Mouse (Mus musculus) myocyte (in vitro differentiated cells): ENCODE results near the gene G6pc2.

Source experiments
- MAX ChIP-seq: IDR thresholded peaks from one replicate; pipeline ENCODE4 v1.6.1; 2011; ENCODE audit warnings: low read depth, mild to moderate bottlenecking, control low read depth
- POLR2A ChIP-seq: IDR thresholded peaks from one replicate; pipeline ENCODE4 v1.6.1; 2011; ENCODE audit warnings: low read depth, mild to moderate bottlenecking, control low read depth, moderate library complexity; ENCODE audit not compliant: insufficient read length
- POLR2AphosphoS2 ChIP-seq: IDR thresholded peaks from one replicate; pipeline ENCODE4 v1.6.1; 2011; ENCODE audit warnings: low read depth, control low read depth; ENCODE audit not compliant: insufficient read length
- REST ChIP-seq: IDR thresholded peaks from one replicate; pipeline ENCODE4 v1.6.1; 2011; ENCODE audit warnings: mild to moderate bottlenecking, control low read depth, moderate library complexity; ENCODE audit not compliant: insufficient read depth, insufficient read length
- SRF ChIP-seq: IDR thresholded peaks from one replicate; pipeline ENCODE4 v1.6.1; 2011; ENCODE audit warnings: low read depth; ENCODE audit not compliant: control insufficient read depth, insufficient read length
- USF1 ChIP-seq: IDR thresholded peaks from one replicate; pipeline ENCODE4 v1.6.1; 2011; ENCODE audit warnings: low read depth, mild to moderate bottlenecking, control low read depth, moderate library complexity

- no peak for TF ChIP-seq POLR2A
- TF ChIP-seq REST = no peak
- TF ChIP-seq POLR2AphosphoS2 = no peak
- TF ChIP-seq SRF = no peak
- no peak for TF ChIP-seq MAX
- TF ChIP-seq USF1 = no peak
Observed at GRCm38 (mm10) chr2:69234976-69235678, 24.3 kb downstream of the G6pc2 start.
